Mouse (Mus musculus): Measurements from ENCODE around the gene Gys2. TPM values are rescaled to one million over a fixed set of nuclear protein-coding genes. Genes with fewer than 3 reads are reported as not detected.
"Not testable (repeated sequence)": the region's sequence is repeated elsewhere in the genome, so short reads cannot be mapped to it uniquely, and the experiment has no call there.

Gene Gys2
- polyA plus RNA-seq (2016; fragmentation: Nextera tagmentation; extraction: Ambion mirVana): 34.4 and 36.7 TPM in 2 replicates

DNA sequence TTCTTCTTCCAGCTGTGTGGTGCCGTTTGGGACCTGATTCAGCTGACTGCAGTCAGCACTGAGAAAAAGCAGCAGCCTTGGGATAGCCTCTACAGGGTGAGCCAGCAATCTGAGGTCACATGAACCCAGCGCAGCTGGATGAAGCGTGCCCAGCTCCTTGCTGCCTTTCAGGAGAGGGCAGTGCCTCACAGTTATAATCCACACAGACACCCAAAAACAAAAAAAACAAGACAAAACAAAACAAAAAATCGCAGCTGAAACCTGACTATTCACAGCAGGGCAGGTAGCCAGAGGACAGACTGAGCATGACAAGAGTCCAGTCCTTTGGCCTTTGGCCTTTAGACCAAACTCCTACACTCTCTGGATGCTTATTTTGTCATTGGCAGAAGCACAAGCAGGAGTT is at the start of gene Gys2:
TSS of gene Gys2 (minus strand) at position 309 of the 403 bp plus-strand sequence.
- no peaks in the 10 kb centered on the region for H3K9me3 ChIP-seq (replicated peaks)
- no peaks in the 10 kb centered on the region for H3K4me1 ChIP-seq
- peak within 1 kb of the TSS; percentile 13 for H3K4me3 ChIP-seq
- peak; percentile 24; the same call in 1 of the 2 replicates for ATAC-seq
- no peaks in the 10 kb centered on the region for H3K36me3 ChIP-seq
- 50% methylated on average over 4 of the region's 4 CpGs for WGBS (ENCODE audit: insufficient replicate concordance)
- peak within 1 kb of the TSS; percentile 8; the same call in 1 of the 2 replicates for H3K4me2 ChIP-seq
- no peak within 1 kb of the TSS for H3K9ac ChIP-seq
- H3K27ac ChIP-seq: no peak within 1 kb of the TSS
- no peaks in the 10 kb centered on the region for H3K27me3 ChIP-seq (replicated peaks)

DNA sequence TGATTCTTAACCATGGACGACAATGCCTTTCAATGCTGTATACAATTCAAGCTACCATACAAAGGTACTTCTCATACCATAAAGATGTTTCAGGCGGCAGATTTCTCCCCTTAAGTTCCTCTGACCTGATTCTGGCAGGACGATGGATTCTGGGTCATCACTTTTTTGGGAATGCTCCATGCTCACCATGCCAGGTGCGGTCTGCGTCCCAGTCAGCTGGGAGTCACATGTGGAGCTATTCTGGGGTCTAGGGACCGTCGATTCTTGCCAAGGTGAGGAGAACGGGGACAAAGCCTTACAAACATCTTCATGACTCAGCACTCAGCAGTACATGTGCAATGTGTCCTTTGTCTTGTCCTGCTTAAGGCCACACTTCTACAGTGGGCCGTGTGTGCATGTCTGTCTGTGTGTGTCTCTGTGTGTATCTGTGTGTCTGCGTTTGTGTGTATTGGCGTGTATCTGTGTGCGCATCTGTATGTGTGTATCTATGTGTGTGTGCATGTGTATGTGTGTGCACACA is 48.7 kb upstream of the Gys2 start:
- Histone ChIP-seq H3K9ac (no peak overlapping the region), H3K27ac (no peak overlapping the region), H3K4me1 (no peaks in the 10 kb centered on the region), H3K36me3 (no peaks in the 10 kb centered on the region), H3K9me3 (replicated peaks) (no peaks in the 10 kb centered on the region), H3K4me3 (no peak overlapping the region), H3K27me3 (replicated peaks) (no peaks in the 10 kb centered on the region), H3K4me2 (no peak overlapping the region)
- 72% methylated on average over 12 of the region's 12 CpGs for WGBS (ENCODE audit: insufficient replicate concordance)
- ATAC-seq: no peak

DNA sequence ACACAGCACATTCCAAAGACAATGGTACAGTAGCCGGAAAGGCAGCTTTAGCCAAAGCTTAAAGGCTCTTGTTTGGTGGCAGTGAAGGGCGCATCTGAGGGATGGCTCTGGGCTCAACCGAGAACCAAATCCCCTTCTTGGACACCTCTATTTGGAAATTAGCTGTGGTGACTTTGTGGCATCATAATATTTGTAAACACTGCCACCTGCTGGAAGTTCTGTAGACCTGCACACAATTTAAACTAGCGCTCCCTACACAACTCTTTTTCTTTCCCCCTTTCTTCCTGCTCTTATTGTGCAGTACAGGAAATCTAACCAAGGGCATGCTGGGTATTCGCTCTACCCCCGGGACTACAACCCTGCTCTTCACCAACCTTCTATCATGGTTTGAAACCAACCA is 46.2 kb upstream of the Gys2 start:
- 10% methylated on average over 6 of the region's 6 CpGs for WGBS (ENCODE audit: insufficient replicate concordance)
- Histone ChIP-seq H3K9ac (no peak overlapping the region), H3K4me1 (no peaks in the 10 kb centered on the region), H3K4me2 (no peak overlapping the region), H3K9me3 (replicated peaks) (no peaks in the 10 kb centered on the region), H3K27me3 (replicated peaks) (no peaks in the 10 kb centered on the region), H3K27ac (no peak overlapping the region), H3K4me3 (no peak overlapping the region), H3K36me3 (no peaks in the 10 kb centered on the region)
- 0 out of 2 replicates have a peak, but pooled peaks have one; percentile 22 for ATAC-seq

DNA sequence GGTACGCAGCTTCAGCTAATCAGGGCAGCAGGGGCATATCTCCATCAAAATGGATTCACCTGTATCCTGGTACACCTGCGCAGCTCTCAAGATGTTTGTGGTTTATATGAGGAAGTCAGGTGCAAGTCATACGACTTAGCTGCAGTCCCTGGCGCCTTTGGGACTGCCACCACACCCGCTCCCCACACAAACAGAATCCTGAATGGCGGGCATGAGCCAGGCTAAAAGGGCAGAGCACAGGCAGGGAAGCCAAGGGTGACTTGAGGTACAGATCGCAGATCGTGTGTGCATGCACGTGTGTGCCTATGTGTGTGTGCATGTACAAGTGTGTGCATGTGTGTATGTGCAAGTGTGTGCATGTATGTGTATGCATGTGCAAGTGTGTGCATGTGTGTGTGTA is 42.5 kb upstream of the Gys2 start:
- peaks cover 25% of the 10 kb centered on the region for H3K27me3 ChIP-seq (replicated peaks)
- 56% methylated on average over 9 of the region's 9 CpGs for WGBS (ENCODE audit: insufficient replicate concordance)
- H3K4me3 ChIP-seq; H3K9ac ChIP-seq; ATAC-seq; H3K9me3 ChIP-seq (replicated peaks); H3K4me2 ChIP-seq; H3K36me3 ChIP-seq; H3K27ac ChIP-seq; H3K4me1 ChIP-seq: not testable (repeated sequence)

DNA sequence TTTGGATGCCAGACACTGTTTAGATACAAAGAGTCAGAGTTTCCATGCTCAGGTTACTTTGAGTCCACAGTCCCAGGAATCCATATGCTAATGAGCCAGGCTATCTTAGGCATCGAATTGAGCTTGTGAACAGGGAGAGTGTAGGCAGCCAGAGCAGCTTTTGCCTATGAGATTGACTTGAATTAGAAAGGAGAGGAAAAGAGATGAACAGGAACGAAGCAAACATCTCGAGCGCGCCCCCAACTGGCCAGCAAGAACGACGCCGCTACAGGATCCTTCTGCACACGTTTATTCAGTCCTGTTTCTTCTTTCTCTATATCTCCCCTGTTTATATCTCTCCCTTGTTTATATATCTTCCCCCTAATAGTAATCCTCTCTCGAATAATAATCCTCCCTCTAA is 42.0 kb upstream of the Gys2 start:
- Histone ChIP-seq H3K4me2 (no peak overlapping the region), H3K27me3 (replicated peaks) (peaks cover 28% of the 10 kb centered on the region), H3K36me3 (no peaks in the 10 kb centered on the region), H3K4me3 (no peak overlapping the region), H3K9ac (no peak overlapping the region), H3K27ac (no peak overlapping the region), H3K4me1 (no peaks in the 10 kb centered on the region), H3K9me3 (replicated peaks) (no peaks in the 10 kb centered on the region)
- no peak for ATAC-seq
- 3% methylated on average over 10 of the region's 10 CpGs for WGBS (ENCODE audit: insufficient replicate concordance)

DNA sequence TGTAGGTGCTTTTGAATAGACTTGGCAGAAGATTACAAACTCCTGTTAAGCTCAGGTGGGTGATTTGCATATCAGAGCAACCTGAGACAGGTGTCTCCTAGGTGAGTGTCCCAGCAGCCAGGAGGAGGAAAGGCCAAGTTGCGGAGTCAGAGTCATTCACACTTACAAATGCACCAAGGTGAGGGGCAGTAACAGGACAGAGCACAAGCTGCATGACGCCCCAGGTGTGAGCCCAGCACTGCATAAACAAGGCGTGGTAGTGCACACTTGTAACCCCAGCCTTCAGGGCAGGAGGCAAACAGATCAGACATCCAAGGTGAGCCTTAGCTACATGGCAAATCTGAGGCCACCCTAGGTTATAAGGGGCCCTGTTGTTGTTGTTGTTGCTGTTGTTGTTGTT is 40.0 kb upstream of the Gys2 start:
- H3K27me3 ChIP-seq (replicated peaks): peaks cover 47% of the 10 kb centered on the region
- H3K4me3 ChIP-seq: no peak overlapping the region
- no peak overlapping the region for H3K9ac ChIP-seq
- peaks cover 6% of the 10 kb centered on the region; the same call in 1 of the 2 replicates for H3K4me1 ChIP-seq
- H3K9me3 ChIP-seq (replicated peaks): no peaks in the 10 kb centered on the region
- 18% methylated on average over 3 of the region's 3 CpGs for WGBS (ENCODE audit: insufficient replicate concordance)
- no peak overlapping the region for H3K27ac ChIP-seq
- no peak overlapping the region for H3K4me2 ChIP-seq
- no peak for ATAC-seq
- H3K36me3 ChIP-seq: no peaks in the 10 kb centered on the region

DNA sequence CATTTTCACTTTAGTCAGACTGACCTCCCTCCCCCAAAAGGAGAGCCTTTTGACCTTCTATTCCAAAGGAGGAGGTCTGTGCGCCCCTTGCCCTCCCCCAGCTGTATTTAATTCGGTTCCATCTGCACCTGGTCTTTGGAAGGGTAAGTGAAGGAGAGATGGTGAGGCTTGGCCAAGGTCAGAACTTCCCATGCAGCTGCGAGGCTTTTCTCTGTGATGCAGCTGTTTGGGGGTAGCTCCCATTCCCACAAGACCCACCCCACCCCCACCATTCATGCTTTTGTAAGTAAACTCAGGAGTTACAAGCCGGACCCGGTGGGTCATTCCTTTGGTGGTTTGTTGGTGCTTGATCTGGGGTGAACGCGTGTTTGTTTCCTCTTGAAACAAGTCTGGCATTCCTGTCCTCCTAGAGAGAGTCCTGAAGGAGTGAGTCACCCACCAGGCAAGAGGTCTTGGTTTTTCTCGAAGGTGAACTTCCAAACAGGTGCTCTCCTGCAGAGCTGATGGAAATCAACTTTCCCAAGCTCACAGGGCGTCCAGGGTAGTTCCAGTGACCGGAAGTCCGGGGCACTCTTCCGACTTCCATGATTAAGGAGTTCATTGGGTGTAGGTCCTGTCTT is 38.7 kb upstream of the Gys2 start:
- Histone ChIP-seq H3K27ac (no peak overlapping the region), H3K4me2 (no peak overlapping the region), H3K9me3 (replicated peaks) (no peaks in the 10 kb centered on the region), H3K27me3 (replicated peaks) (peaks cover 60% of the 10 kb centered on the region), H3K4me1 (peaks cover 6% of the 10 kb centered on the region; the same call in 1 of the 2 replicates), H3K9ac (no peak overlapping the region), H3K36me3 (no peaks in the 10 kb centered on the region), H3K4me3 (no peak overlapping the region)
- 19% methylated on average over 12 of the region's 12 CpGs for WGBS (ENCODE audit: insufficient replicate concordance)
- ATAC-seq: no peak

DNA sequence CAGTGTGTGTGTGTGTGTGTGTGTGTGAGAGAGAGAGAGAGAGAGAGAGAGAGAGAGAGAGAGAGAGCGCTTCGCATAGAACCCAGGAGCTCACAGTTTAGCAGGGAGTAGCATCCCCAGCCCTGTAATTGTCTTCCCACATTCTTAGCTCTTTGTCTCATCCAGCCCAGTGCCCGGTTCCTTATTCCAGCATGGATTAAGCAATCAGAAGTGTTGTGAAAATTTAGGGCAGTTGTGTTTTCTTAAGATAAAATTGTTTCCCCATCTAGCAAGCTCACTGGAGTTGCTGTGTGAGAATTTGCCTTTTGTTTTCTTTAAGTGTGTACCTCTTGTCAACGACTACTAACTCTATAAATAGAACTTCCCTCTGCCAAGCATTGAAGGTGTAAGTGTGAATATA is 35.8 kb upstream of the Gys2 start:
- Histone ChIP-seq H3K9ac (no peak overlapping the region), H3K27me3 (replicated peaks) (peaks cover 72% of the 10 kb centered on the region), H3K4me3 (no peak overlapping the region), H3K4me2 (no peak overlapping the region), H3K4me1 (peaks cover 6% of the 10 kb centered on the region; the same call in 1 of the 2 replicates), H3K36me3 (no peaks in the 10 kb centered on the region), H3K27ac (no peak overlapping the region), H3K9me3 (replicated peaks) (no peaks in the 10 kb centered on the region)
- 33% methylated on average over 3 of the region's 4 CpGs for WGBS (ENCODE audit: insufficient replicate concordance)
- no peak for ATAC-seq

DNA sequence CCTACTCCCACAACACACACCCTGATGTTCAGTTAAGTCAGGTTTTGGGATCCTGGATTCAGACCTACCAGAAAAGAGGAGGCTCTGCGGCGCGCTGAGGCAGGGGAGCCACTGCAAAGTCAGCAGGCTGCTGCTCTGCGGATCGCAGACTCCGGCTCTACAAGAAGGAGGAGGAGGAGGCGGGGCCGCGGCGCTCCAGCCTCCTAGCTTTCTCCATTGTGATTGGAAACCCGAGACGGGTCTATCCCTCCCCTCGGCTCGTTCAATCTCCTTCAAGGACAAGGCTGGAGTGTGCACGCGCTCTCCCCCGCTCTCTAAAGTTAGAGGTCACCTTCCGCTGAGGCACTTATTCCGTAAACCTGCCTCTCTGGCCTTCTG is 34.9 kb upstream of the Gys2 start, which contains the start of gene Ldhb:
TSS of gene Ldhb (minus strand) at position 173 of the 378 bp plus-strand sequence.
- Histone ChIP-seq H3K4me2 (peak within 1 kb of the TSS; percentile 62), H3K9ac (no peak within 1 kb of the TSS), H3K27me3 (replicated peaks) (peaks cover 66% of the 10 kb centered on the region), H3K27ac (no peak within 1 kb of the TSS), H3K4me3 (peak within 1 kb of the TSS; percentile 46), H3K36me3 (no peaks in the 10 kb centered on the region), H3K4me1 (peaks cover 6% of the 10 kb centered on the region; the same call in 1 of the 2 replicates), H3K9me3 (replicated peaks) (no peaks in the 10 kb centered on the region)
- WGBS (ENCODE audit: insufficient replicate concordance): 0% methylated on average over 18 of the region's 19 CpGs
- ATAC-seq: peak; percentile 73

DNA sequence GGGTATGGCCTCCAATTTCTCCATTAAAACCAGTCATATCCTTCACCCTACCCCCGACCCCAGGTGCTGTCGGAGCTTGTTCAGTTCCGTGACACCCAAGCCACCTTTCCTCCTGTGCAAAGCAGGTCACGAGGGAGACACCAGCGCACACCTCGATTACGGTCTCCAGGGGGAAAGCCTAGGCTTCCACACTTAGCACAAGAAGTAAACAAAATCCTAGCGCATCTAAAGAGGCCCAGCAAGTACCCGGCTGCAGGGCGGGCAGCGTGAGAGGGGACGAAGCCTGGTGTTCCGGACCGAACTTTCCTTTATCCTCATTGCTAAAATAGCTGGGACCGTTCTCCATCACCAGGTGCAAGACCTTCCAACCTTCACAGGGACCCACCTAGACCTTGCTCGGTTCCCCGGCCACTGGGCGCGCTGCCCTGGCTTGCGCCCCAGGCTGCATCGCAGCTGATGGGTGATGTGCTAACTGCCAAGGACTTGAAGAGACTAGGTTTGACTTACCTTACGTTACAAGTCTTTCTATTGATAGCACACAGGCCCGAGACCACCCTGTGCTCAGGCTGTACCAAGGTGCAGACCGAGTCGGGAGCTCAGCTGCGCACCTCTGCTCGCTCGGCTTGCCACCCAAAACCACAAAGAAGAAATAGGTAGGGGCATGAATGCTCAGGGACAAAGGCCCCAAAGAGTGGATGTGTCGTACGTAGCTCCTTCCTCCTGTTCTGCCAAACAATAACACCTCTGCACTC is 34.3 kb upstream of the Gys2 start:
- Histone ChIP-seq H3K9ac (no peak overlapping the region), H3K27ac (no peak overlapping the region), H3K9me3 (replicated peaks) (no peaks in the 10 kb centered on the region), H3K27me3 (replicated peaks) (peaks cover 63% of the 10 kb centered on the region), H3K36me3 (no peaks in the 10 kb centered on the region), H3K4me3 (peak overlapping the region; percentile 46), H3K4me1 (peaks cover 6% of the 10 kb centered on the region; the same call in 1 of the 2 replicates), H3K4me2 (peak overlapping the region; percentile 62)
- 8% methylated on average over 30 of the region's 30 CpGs for WGBS (ENCODE audit: insufficient replicate concordance)
- peak; percentile 18; the same call in 1 of the 2 replicates for ATAC-seq

DNA sequence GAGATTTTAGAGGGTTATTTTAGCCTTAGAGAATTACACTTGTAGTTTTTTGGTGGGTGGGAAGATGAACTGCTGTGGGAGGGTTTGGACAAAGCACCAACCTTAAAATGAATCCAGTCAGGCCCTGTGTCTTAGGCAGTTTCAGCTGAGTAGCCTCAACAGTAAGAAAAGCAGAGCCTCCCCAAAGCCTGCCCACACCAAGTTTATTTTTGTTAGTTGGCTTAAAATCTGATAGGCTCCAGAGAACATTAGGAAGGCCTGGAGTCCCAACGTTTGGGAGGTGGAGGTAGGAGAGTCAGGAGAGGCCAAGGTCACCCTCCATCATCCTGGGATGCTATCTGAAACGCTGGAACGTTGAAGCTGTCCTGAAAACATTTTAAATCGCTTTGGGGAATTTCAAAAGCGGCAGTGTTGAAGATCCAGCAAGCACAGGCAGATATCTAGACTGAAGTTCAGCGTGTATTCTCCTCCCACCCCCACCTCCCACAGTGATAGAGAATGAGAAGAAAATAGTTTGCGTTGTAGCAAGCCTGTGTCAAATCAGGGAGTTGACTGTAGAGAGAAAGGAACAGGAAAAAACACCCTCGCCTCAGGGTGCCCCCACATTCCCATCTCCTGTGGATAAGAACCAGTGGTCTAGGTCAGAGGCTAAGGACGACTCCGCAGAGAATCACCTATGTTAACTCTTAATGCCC is 33.6 kb upstream of the Gys2 start:
- H3K4me2 ChIP-seq: peak overlapping the region; percentile 62
- H3K27ac ChIP-seq: no peak overlapping the region
- H3K4me1 ChIP-seq: peaks cover 6% of the 10 kb centered on the region; the same call in 1 of the 2 replicates
- no peak overlapping the region for H3K9ac ChIP-seq
- ATAC-seq: no peak
- no peaks in the 10 kb centered on the region for H3K36me3 ChIP-seq
- H3K9me3 ChIP-seq (replicated peaks): no peaks in the 10 kb centered on the region
- peak overlapping the region; percentile 46 for H3K4me3 ChIP-seq
- 22% methylated on average over 10 of the region's 10 CpGs for WGBS (ENCODE audit: insufficient replicate concordance)
- peaks cover 58% of the 10 kb centered on the region for H3K27me3 ChIP-seq (replicated peaks)
